Mouse (Mus musculus) kidney, adult 11 months (tissue): Measurements from ENCODE around the gene Kcnip4.

Source experiments
- DNase-seq: peaks from one replicate; pipeline ENCODE4 v3.0.0; 2022

Gene Kcnip4

GRCm38 (mm10) chr5:49201164-49201756, 323.4 kb downstream of the Kcnip4 start:
- DNase-seq = no peak

- no peak for DNase-seq
Measured at GRCm38 (mm10) chr5:49188236-49188635, 336.5 kb downstream of the Kcnip4 start.

GRCm38 (mm10) chr5:49150116-49150811, 374.4 kb downstream of the Kcnip4 start:
- DNase-seq = no peak

GRCm38 (mm10) chr5:49149684-49150083, 375.0 kb downstream of the Kcnip4 start:
- no peak for DNase-seq

- no peak for DNase-seq
Measured at GRCm38 (mm10) chr5:49095432-49095831, 429.3 kb downstream of the Kcnip4 start.

GRCm38 (mm10) chr5:49094945-49095344, 429.8 kb downstream of the Kcnip4 start:
- no peak for DNase-seq

GRCm38 (mm10) chr5:49094306-49094705, 430.4 kb downstream of the Kcnip4 start:
- DNase-seq = no peak

- DNase-seq = peak; percentile 30
Measured at GRCm38 (mm10) chr5:49090122-49090680, 434.5 kb downstream of the Kcnip4 start.

GRCm38 (mm10) chr5:49065646-49066045, 459.1 kb downstream of the Kcnip4 start:
- no peak for DNase-seq

- DNase-seq = no peak
Measured at GRCm38 (mm10) chr5:49058926-49059325, 465.8 kb downstream of the Kcnip4 start.

- DNase-seq = no peak
Measured at GRCm38 (mm10) chr5:49057636-49058340, 466.9 kb downstream of the Kcnip4 start.

GRCm38 (mm10) chr5:49047960-49048359, 476.7 kb downstream of the Kcnip4 start:
- DNase-seq = no peak

- DNase-seq = no peak
Measured at GRCm38 (mm10) chr5:49041259-49041845, 483.4 kb downstream of the Kcnip4 start.

GRCm38 (mm10) chr5:48997359-48997758, 527.3 kb downstream of the Kcnip4 start:
- DNase-seq = no peak

GRCm38 (mm10) chr5:48989145-48989659, 535.5 kb downstream of the Kcnip4 start:
- DNase-seq = no peak

- no peak for DNase-seq
Measured at GRCm38 (mm10) chr5:48942378-48943088, 582.2 kb downstream of the Kcnip4 start.

- no peak for DNase-seq
Measured at GRCm38 (mm10) chr5:48931881-48932280, 592.8 kb downstream of the Kcnip4 start.

- DNase-seq = no peak
Measured at GRCm38 (mm10) chr5:48890216-48890615, 634.5 kb downstream of the Kcnip4 start.

GRCm38 (mm10) chr5:48889395-48890194, 635.1 kb downstream of the Kcnip4 start:
- no peak for DNase-seq

GRCm38 (mm10) chr5:48878081-48878480, 646.6 kb downstream of the Kcnip4 start:
- DNase-seq = no peak

- no peak for DNase-seq
Measured at GRCm38 (mm10) chr5:48864268-48864967, 660.3 kb downstream of the Kcnip4 start.
